Mouse (Mus musculus): ENCODE measurements around the gene Gm2174. TPM values are rescaled to one million over a fixed set of nuclear protein-coding genes. Genes with fewer than 3 reads are reported as not detected.
A peak's percentile ranks its signal among the peaks of the same experiment; 100 is the strongest.

Gene Gm2174
- polyA plus RNA-seq, 1 experiment, result not detected

GRCm38 (mm10) chrX:56435758-56436283 lies 11.9 kb upstream of the Gm2174 start:
- Histone ChIP-seq H3K27me3 (ENCODE audit: control insufficient read depth, insufficient read depth, low read length) (no peaks in the 10 kb centered on the region), H3K4me3 (ENCODE audit: low read depth, low read length) (no peak overlapping the region), H3K27ac (ENCODE audit: insufficient read depth, low read depth, low read length) (no peak overlapping the region), H3K4me1 (ENCODE audit: control insufficient read depth, insufficient read depth, insufficient read length, low read length) (no peaks in the 10 kb centered on the region), H3K36me3 (ENCODE audit: control insufficient read depth, insufficient read depth, low read length) (no peaks in the 10 kb centered on the region)
- WGBS, result 76% methylated on average over 7 of the region's 7 CpGs
- TF ChIP-seq CTCF (IDR thresholded peaks at IDR 0.05; ENCODE audit: extremely low read depth, insufficient read length, insufficient replicate concordance, low read depth, low read length) (no peak), POLR2A (IDR thresholded peaks at IDR 0.05; ENCODE audit: low read depth, low read length) (no peak)

- 64% methylated on average over 11 of the region's 11 CpGs for WGBS
- no peaks in the 10 kb centered on the region for H3K36me3 ChIP-seq (ENCODE audit: control insufficient read depth, insufficient read depth, low read length)
Measured at GRCm38 (mm10) chrX:56446487-56447428, 1.0 kb upstream of the Gm2174 start.

GRCm38 (mm10) chrX:56454671-56455371 lies 7.1 kb downstream of the Gm2174 start, which contains the start of gene Ints6l:
Gene Ints6l (plus strand): TSS chrX:56454857.
- no peaks in the 10 kb centered on the region for H3K36me3 ChIP-seq (ENCODE audit: control insufficient read depth, insufficient read depth, low read length)
- TF ChIP-seq CTCF (IDR thresholded peaks at IDR 0.05; ENCODE audit: extremely low read depth, insufficient read length, insufficient replicate concordance, low read depth, low read length) (no peak), POLR2A (IDR thresholded peaks at IDR 0.05; ENCODE audit: low read depth, low read length) (peak; percentile 82)
- 17% methylated on average over 21 of the region's 22 CpGs for WGBS
- peak within 1 kb of the TSS; percentile 81 for H3K27ac ChIP-seq (ENCODE audit: insufficient read depth, low read depth, low read length)
- peak within 1 kb of the TSS; percentile 94 for H3K4me3 ChIP-seq (ENCODE audit: low read depth, low read length)
- H3K27me3 ChIP-seq (ENCODE audit: control insufficient read depth, insufficient read depth, low read length), result no peaks in the 10 kb centered on the region; the same call in 1 of the 2 replicates
- H3K4me1 ChIP-seq (ENCODE audit: control insufficient read depth, insufficient read depth, insufficient read length, low read length), result peaks cover 2% of the 10 kb centered on the region; the same call in 1 of the 2 replicates

More at GRCm38 (mm10) chrX:56446487-56447428, 1.0 kb upstream of the Gm2174 start:
- Histone ChIP-seq H3K27me3 (ENCODE audit: control insufficient read depth, insufficient read depth, low read length) (no peaks in the 10 kb centered on the region), H3K4me3 (ENCODE audit: low read depth, low read length) (no peak overlapping the region), H3K27ac (ENCODE audit: insufficient read depth, low read depth, low read length) (no peak overlapping the region), H3K4me1 (ENCODE audit: control insufficient read depth, insufficient read depth, insufficient read length, low read length) (no peaks in the 10 kb centered on the region)
- TF ChIP-seq CTCF (IDR thresholded peaks at IDR 0.05; ENCODE audit: extremely low read depth, insufficient read length, insufficient replicate concordance, low read depth, low read length) (no peak), POLR2A (IDR thresholded peaks at IDR 0.05; ENCODE audit: low read depth, low read length) (no peak)

- no peak for TF ChIP-seq POLR2A (IDR thresholded peaks at IDR 0.05; ENCODE audit: low read depth, low read length)
- no peak for TF ChIP-seq CTCF (IDR thresholded peaks at IDR 0.05; ENCODE audit: extremely low read depth, insufficient read length, insufficient replicate concordance, low read depth, low read length)
Measured at GRCm38 (mm10) chrX:56455372-56456246, 7.8 kb downstream of the Gm2174 start.

GRCm38 (mm10) chrX:56456379-56456778 lies 8.6 kb downstream of the Gm2174 start:
- H3K36me3 ChIP-seq (ENCODE audit: control insufficient read depth, insufficient read depth, low read length), result no peaks in the 10 kb centered on the region
- TF ChIP-seq POLR2A (IDR thresholded peaks at IDR 0.05; ENCODE audit: low read depth, low read length), result no peak
- TF ChIP-seq CTCF (IDR thresholded peaks at IDR 0.05; ENCODE audit: extremely low read depth, insufficient read length, insufficient replicate concordance, low read depth, low read length), result no peak
- H3K4me3 ChIP-seq (ENCODE audit: low read depth, low read length), result no peak overlapping the region
- 15% methylated on average over 8 of the region's 8 CpGs for WGBS
- H3K4me1 ChIP-seq (ENCODE audit: control insufficient read depth, insufficient read depth, insufficient read length, low read length), result peaks cover 2% of the 10 kb centered on the region; the same call in 1 of the 2 replicates
- H3K27me3 ChIP-seq (ENCODE audit: control insufficient read depth, insufficient read depth, low read length), result no peaks in the 10 kb centered on the region; the same call in 1 of the 2 replicates
- H3K27ac ChIP-seq (ENCODE audit: insufficient read depth, low read depth, low read length), result no peak overlapping the region

More at GRCm38 (mm10) chrX:56455372-56456246, 7.8 kb downstream of the Gm2174 start:
- Histone ChIP-seq H3K27ac (ENCODE audit: insufficient read depth, low read depth, low read length) (peak overlapping the region; percentile 81), H3K36me3 (ENCODE audit: control insufficient read depth, insufficient read depth, low read length) (no peaks in the 10 kb centered on the region), H3K4me3 (ENCODE audit: low read depth, low read length) (peak overlapping the region; percentile 94), H3K4me1 (ENCODE audit: control insufficient read depth, insufficient read depth, insufficient read length, low read length) (peaks cover 2% of the 10 kb centered on the region; the same call in 1 of the 2 replicates), H3K27me3 (ENCODE audit: control insufficient read depth, insufficient read depth, low read length) (no peaks in the 10 kb centered on the region; the same call in 1 of the 2 replicates)
- 10% methylated on average over 63 of the region's 65 CpGs for WGBS
